Mouse (Mus musculus) embryonic facial prominence, embryonic 15.5 days (tissue): ENCODE measurements at regions not wholly inside any gene's neighbourhood (a gene's known extent, or its start where the extent isn't known, plus 50 kb on each side); places are given as distances from the start of the nearest gene placed in this dataset.
A peak's percentile ranks its signal among the peaks of the same experiment; 100 is the strongest.

Source experiments
- ATAC-seq: fragments of 200-750 bp; cut with Nextera tagmentation; 2 replicates; pipeline ENCODE4 v1.8.0; 2017; ENCODE audit warnings: low read depth, moderate TSS enrichment; ENCODE audit not compliant: insufficient number of reproducible peaks, low FRiP score, low TSS enrichment
- H3K27ac ChIP-seq: fragments of 300-500 bp; sonication (generic); replicated peaks from 2 replicates; pipeline ENCODE4 v1.5.1; 2015; ENCODE audit warnings: mild to moderate bottlenecking, inconsistent platforms
- H3K27me3 ChIP-seq: fragments of 300-500 bp; sonication (generic); 2 replicates; pipeline ENCODE4 v1.6.1; 2015; ENCODE audit warnings: inconsistent platforms
- H3K36me3 ChIP-seq: fragments of 300-500 bp; sonication (generic); 2 replicates; pipeline ENCODE4 v1.6.1; 2015; ENCODE audit warnings: mild to moderate bottlenecking, inconsistent platforms
- H3K4me1 ChIP-seq: fragments of 300-500 bp; sonication (generic); 2 replicates; pipeline ENCODE4 v1.6.1; 2015; ENCODE audit warnings: inconsistent platforms
- H3K4me2 ChIP-seq: fragments of 300-500 bp; sonication (generic); replicated peaks from 2 replicates; pipeline ENCODE4 v1.6.1; 2015; ENCODE audit warnings: mild to moderate bottlenecking, inconsistent platforms
- H3K4me3 ChIP-seq: fragments of 300-500 bp; sonication (generic); replicated peaks from 2 replicates; pipeline ENCODE4 v1.5.1; 2015; ENCODE audit warnings: mild to moderate bottlenecking, inconsistent platforms
- H3K9ac ChIP-seq: fragments of 300-500 bp; sonication (generic); 2 replicates; pipeline ENCODE4 v1.6.1; 2015; ENCODE audit warnings: inconsistent platforms
- H3K9me3 ChIP-seq: fragments of 300-500 bp; sonication (generic); replicated peaks from 2 replicates; pipeline ENCODE4 v1.6.1; 2016; ENCODE audit warnings: inconsistent platforms
- WGBS: fragments of 180-500 bp; shearing (Covaris S2); methylation state at CpG from one replicate; pipeline ENCODE4 v1.1.7; 2015; 5-methylcytosine and 5-hydroxymethylcytosine counted together

GRCm38 (mm10) chr7:115233850-115234436 lies 490.4 kb downstream of the Insc start:
- Histone ChIP-seq H3K4me3 (no peak overlapping the region), H3K9ac (no peak overlapping the region), H3K27me3 (no peaks in the 10 kb centered on the region), H3K4me1 (no peaks in the 10 kb centered on the region), H3K4me2 (no peak overlapping the region), H3K27ac (no peak overlapping the region), H3K36me3 (no peaks in the 10 kb centered on the region), H3K9me3 (no peaks in the 10 kb centered on the region)
- no peak for ATAC-seq
- WGBS: 62% methylated on average over 10 of the region's 10 CpGs

GRCm38 (mm10) chr7:115237131-115237530 lies 493.6 kb downstream of the Insc start:
- H3K9me3 ChIP-seq: no peaks in the 10 kb centered on the region
- ATAC-seq: no peak
- H3K4me3 ChIP-seq: no peak overlapping the region
- no peaks in the 10 kb centered on the region for H3K27me3 ChIP-seq
- WGBS: 86% methylated on average over 1 of the region's 1 CpGs
- H3K4me1 ChIP-seq: no peaks in the 10 kb centered on the region
- H3K9ac ChIP-seq: no peak overlapping the region
- no peaks in the 10 kb centered on the region for H3K36me3 ChIP-seq
- H3K27ac ChIP-seq: no peak overlapping the region
- H3K4me2 ChIP-seq: no peak overlapping the region

DNA sequence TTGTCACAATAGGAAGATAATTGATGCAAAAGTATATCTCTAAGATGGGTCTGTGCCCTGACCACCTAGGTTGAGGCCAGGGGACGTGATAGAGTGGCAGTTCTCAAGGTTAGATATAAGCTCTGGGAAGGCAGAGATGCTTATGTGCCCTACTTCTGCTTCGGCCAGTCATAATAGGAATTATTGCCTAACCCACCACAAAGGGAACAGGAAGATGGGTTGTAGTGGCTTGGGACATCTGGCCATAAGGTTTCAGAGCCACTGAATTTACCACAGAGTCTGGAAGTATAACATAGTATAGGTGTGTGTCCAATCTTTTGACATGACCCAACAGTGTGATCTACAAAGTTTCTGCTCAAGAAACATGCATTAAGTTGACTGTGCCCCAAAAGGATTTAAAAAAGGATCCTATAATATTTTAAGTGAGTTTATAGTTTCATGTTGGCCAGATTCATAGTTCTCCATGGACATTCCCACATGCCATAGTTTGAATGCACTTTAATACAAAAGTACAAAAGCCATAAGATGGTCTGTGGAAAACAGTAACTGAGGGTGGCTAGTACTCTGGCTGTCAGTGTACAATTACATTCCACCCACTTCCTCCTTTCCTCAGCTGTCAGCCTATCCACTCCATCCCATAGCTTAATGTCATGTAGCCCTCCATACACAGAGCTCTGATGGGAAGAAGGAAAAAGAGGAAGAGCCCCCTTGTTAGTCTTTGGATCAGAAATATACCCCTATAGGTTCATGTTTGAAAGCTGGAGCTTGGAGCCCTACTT lies 508.3 kb downstream of the Insc start:
- Histone ChIP-seq H3K4me2 (no peak overlapping the region), H3K9me3 (no peaks in the 10 kb centered on the region), H3K27ac (no peak overlapping the region), H3K36me3 (no peaks in the 10 kb centered on the region), H3K27me3 (peaks cover 5% of the 10 kb centered on the region; the same call in 1 of the 2 replicates), H3K4me1 (no peaks in the 10 kb centered on the region), H3K4me3 (no peak overlapping the region), H3K9ac (no peak overlapping the region)
- 91% methylated on average over 2 of the region's 2 CpGs for WGBS
- ATAC-seq: no peak

GRCm38 (mm10) chr7:115252370-115252750 lies 508.9 kb downstream of the Insc start:
- 43% methylated on average over 2 of the region's 2 CpGs for WGBS
- H3K27ac ChIP-seq: no peak overlapping the region
- no peak for ATAC-seq

DNA sequence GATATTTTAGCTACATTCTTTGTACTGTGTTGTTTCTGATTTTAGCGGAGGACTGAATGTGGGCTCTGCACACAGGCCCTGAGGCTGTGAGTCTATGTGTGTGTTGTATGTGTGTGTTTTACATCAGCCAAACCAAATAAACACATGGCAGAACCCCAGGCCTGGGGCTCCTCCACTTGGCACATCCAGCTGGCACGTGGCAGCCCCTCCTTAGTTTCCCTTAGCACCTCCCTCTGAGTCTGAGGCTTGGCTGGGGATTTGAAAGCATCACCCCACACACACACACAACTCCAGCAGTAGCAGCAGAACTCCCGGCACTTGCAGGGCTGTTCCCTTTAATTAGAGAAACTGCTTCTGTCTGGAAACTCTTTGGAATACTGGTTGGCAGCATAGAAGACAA lies 515.1 kb downstream of the Insc start:
- Histone ChIP-seq H3K4me1 (0 out of 2 replicates have a peak, but pooled peaks cover 8% of the 10 kb centered on the region), H3K27ac (no peak overlapping the region), H3K9me3 (no peaks in the 10 kb centered on the region), H3K27me3 (peaks cover 15% of the 10 kb centered on the region), H3K4me3 (no peak overlapping the region), H3K9ac (no peak overlapping the region), H3K36me3 (no peaks in the 10 kb centered on the region), H3K4me2 (no peak overlapping the region)
- WGBS: 14% methylated on average over 3 of the region's 3 CpGs
- ATAC-seq: peak; percentile 89

More at GRCm38 (mm10) chr7:115252370-115252750, 508.9 kb downstream of the Insc start:
- Histone ChIP-seq H3K9me3 (no peaks in the 10 kb centered on the region), H3K4me2 (no peak overlapping the region), H3K27me3 (peaks cover 5% of the 10 kb centered on the region; the same call in 1 of the 2 replicates), H3K9ac (no peak overlapping the region), H3K4me3 (no peak overlapping the region), H3K36me3 (no peaks in the 10 kb centered on the region), H3K4me1 (no peaks in the 10 kb centered on the region)

- H3K4me3 ChIP-seq: no peak overlapping the region
- no peak overlapping the region for H3K27ac ChIP-seq
- 0 out of 2 replicates have a peak, but pooled peaks cover 8% of the 10 kb centered on the region for H3K4me1 ChIP-seq
- no peak overlapping the region for H3K9ac ChIP-seq
- no peak overlapping the region for H3K4me2 ChIP-seq
- 76% methylated on average over 2 of the region's 2 CpGs for WGBS
- no peaks in the 10 kb centered on the region for H3K36me3 ChIP-seq
- H3K27me3 ChIP-seq: peaks cover 11% of the 10 kb centered on the region; the same call in 1 of the 2 replicates
- ATAC-seq: no peak
- H3K9me3 ChIP-seq: no peaks in the 10 kb centered on the region
These were observed 519.6 kb downstream of the Insc start for GRCm38 (mm10) chr7:115263082-115263481.

GRCm38 (mm10) chr7:115266141-115266540 lies 522.6 kb downstream of the Insc start:
- no peaks in the 10 kb centered on the region for H3K4me1 ChIP-seq
- 87% methylated on average over 4 of the region's 4 CpGs for WGBS

GRCm38 (mm10) chr7:115270803-115271202 lies 527.3 kb downstream of the Insc start:
- WGBS: 50% methylated on average over 2 of the region's 2 CpGs
- H3K4me2 ChIP-seq: no peak overlapping the region

More at GRCm38 (mm10) chr7:115266141-115266540, 522.6 kb downstream of the Insc start:
- Histone ChIP-seq H3K9ac (no peak overlapping the region), H3K4me3 (no peak overlapping the region), H3K4me2 (no peak overlapping the region), H3K9me3 (no peaks in the 10 kb centered on the region), H3K27me3 (peaks cover 5% of the 10 kb centered on the region; the same call in 1 of the 2 replicates), H3K27ac (no peak overlapping the region), H3K36me3 (no peaks in the 10 kb centered on the region)
- ATAC-seq: no peak

GRCm38 (mm10) chr7:115274836-115275235 lies 531.3 kb downstream of the Insc start:
- no peak overlapping the region for H3K4me3 ChIP-seq
- no peaks in the 10 kb centered on the region for H3K9me3 ChIP-seq
- H3K4me1 ChIP-seq: no peaks in the 10 kb centered on the region
- no peak overlapping the region for H3K27ac ChIP-seq
- 56% methylated on average over 3 of the region's 3 CpGs for WGBS
- no peak overlapping the region for H3K9ac ChIP-seq
- no peaks in the 10 kb centered on the region for H3K36me3 ChIP-seq
- no peak overlapping the region for H3K4me2 ChIP-seq
- peaks cover 8% of the 10 kb centered on the region for H3K27me3 ChIP-seq
- no peak for ATAC-seq

More at GRCm38 (mm10) chr7:115270803-115271202, 527.3 kb downstream of the Insc start:
- H3K36me3 ChIP-seq: no peaks in the 10 kb centered on the region
- ATAC-seq: no peak
- no peak overlapping the region for H3K9ac ChIP-seq
- H3K27me3 ChIP-seq: no peaks in the 10 kb centered on the region; the same call in 1 of the 2 replicates
- H3K9me3 ChIP-seq: no peaks in the 10 kb centered on the region
- no peak overlapping the region for H3K27ac ChIP-seq
- no peaks in the 10 kb centered on the region for H3K4me1 ChIP-seq
- H3K4me3 ChIP-seq: no peak overlapping the region

GRCm38 (mm10) chr7:115290801-115291417 lies 547.4 kb downstream of the Insc start:
- 72% methylated on average over 7 of the region's 7 CpGs for WGBS
- no peak overlapping the region for H3K4me3 ChIP-seq
- H3K9ac ChIP-seq: no peak overlapping the region
- peaks cover 10% of the 10 kb centered on the region for H3K4me1 ChIP-seq
- no peak for ATAC-seq
- no peak overlapping the region for H3K27ac ChIP-seq
- H3K4me2 ChIP-seq: no peak overlapping the region
- peaks cover 43% of the 10 kb centered on the region for H3K27me3 ChIP-seq
- H3K36me3 ChIP-seq: no peaks in the 10 kb centered on the region
- no peaks in the 10 kb centered on the region for H3K9me3 ChIP-seq

DNA sequence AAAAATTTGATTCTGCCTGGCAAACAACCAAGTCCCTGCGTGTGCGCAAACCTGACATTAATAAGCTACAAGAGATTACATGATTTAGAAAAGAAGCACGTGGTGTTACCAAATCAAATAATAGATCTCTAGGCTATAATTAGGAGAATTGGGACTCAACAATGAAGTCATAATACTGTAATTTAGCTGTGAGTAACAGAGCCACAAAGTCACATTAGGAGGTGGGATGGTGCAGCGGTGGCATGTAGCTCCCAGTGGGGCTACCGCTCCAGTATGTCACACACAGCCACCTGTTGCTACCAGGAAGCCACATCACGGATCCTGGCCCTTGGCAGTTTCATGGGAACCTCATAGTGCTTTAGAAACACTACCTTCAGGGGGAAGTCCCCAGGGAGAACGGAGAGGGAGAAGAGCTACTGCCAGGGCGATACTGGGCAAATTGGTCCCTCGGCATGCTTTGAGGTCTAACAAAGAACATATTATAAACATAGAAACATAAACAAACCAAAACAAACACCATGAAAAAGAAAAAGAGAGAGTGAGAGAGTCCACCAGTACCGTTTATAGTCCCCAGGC lies 551.2 kb downstream of the Insc start:
- no peak overlapping the region for H3K4me2 ChIP-seq
- no peak overlapping the region for H3K27ac ChIP-seq
- H3K27me3 ChIP-seq: peaks cover 31% of the 10 kb centered on the region
- no peaks in the 10 kb centered on the region for H3K9me3 ChIP-seq
- ATAC-seq: peak; percentile 60; the same call in 1 of the 2 replicates
- peaks cover 10% of the 10 kb centered on the region for H3K4me1 ChIP-seq
- no peaks in the 10 kb centered on the region for H3K36me3 ChIP-seq
- no peak overlapping the region for H3K9ac ChIP-seq
- no peak overlapping the region for H3K4me3 ChIP-seq
- WGBS: 31% methylated on average over 10 of the region's 10 CpGs
